Mouse (Mus musculus) thymus, postnatal 36 days (tissue): Measurements from ENCODE around the gene Mri1.

Experiments used
- DNase-seq, 2 experiments: peaks; one replicate each; pipeline ENCODE4 v3.0.0; 2022; ENCODE audit warnings: mixed read lengths in 2 of 2

Mri1 gene

DNA sequence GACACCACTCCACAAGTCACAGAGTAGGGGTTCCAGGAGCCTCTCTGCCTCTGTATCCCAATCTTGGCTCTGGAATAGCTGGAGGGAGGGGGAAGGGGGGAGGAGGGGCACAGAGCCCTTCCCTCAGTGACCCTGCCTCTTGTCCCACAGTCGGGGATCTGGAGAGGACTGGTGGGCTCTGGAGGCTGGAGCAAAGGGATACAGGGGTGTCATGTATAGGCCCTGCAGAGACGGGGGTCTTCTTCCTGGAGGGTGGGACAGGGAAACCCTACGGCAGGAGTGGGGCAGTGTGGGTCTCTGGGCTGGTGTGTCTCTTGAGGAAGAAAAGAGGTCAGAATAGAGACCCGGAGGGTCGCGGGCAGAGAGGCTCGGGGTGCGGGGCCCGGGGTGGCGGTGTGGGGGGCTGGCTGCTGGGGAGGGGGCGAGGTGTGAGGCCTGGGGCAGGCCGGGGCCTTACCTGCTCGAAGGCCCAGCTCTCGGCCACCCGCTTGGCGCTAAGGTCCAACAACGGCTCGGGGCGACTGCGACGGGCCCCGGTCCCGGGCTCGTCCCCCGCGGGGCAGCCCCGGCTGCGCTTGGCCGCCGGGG lies 20.6 kb downstream of the Mri1 start:
- no peak for DNase-seq

DNA sequence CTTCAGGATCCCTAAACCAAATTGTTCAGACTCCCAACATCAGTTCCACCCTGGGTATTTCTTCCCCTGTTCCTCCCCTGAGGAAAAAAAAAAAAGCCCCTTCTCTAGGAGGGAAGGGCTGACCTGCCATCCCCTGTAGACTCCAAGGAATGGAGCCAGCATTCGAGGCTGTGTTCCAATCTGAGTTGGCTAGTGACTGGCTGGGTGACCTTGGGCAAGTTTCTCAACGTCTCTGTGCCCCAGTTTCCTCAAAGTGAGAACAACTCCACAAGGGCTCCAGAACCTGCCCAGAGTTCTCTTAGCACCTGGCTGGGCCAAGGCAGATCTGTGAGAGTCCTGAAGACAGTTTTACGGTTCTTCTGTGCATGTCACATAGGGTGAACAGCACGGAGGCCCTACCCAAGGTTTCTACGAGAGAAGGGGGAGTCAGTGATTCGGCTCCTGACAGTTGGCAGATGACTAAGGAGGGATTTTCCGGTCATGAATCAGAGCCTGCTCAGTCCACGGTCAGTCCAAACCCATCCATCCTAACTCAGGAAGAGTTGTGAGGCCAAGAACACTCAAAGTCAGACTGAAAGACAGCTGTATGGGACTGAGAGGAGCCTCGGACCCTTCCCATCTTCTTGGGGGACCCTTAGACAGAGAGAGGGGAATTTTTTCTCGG lies 21.2 kb downstream of the Mri1 start:
- DNase-seq: no peak

DNA sequence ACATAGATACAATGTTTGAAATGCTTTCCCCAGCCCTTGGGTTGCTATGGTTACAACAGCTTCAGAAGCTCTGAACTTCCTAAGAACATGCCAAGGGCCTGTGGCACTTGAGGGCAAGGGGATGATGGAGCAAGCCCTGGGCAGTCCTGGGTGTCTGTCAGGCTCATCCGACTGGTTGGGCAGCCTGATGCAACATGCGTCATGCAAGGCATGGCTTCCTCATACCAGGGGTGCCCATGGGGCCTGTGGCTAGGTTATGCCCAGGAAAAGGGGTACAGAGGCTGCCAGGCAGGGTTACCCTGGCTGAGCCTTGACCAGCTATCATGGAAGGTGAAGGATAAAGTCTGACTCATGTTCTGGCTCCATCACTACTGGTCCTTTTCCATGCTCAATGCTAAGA lies 24.1 kb downstream of the Mri1 start:
- no peak for DNase-seq

- DNase-seq: no peak
Measured at GRCm38 (mm10) chr8:84230735-84231134, 26.4 kb downstream of the Mri1 start.

DNA sequence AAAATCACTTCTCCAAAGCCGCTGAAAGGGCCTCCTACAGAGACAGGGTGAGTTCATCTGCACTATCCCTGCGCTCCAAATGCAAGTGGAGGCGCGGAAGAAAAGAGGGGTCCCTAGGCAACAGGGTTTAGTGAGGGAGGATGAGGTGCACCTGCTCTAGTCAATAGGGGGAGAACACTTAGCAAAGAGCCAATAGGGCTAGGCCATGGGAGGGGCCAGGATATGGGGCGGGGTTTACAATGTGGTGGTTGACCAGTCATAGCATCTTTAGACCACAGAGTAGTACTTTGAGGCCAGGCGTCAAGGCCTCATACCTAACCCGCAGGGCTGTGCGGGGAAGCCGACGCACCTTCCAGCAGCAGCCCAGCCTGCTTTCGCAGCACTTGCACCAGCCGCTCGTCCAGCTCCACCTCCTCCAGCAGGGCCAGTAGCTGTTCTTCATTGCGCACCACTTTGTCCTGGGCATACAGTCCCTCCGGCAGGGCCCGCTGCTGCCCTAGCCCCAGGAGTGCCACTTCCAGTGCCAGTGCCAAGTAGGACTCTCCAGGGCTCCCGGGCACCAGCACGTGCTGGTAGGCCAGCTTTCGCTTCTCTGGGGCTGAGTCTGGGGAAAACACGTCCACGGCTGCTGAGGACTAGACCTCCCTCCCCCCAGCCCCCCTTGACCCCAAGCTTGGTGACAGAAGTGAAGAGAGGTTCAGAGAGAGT lies 33.6 kb downstream of the Mri1 start:
- DNase-seq: no peak

DNA sequence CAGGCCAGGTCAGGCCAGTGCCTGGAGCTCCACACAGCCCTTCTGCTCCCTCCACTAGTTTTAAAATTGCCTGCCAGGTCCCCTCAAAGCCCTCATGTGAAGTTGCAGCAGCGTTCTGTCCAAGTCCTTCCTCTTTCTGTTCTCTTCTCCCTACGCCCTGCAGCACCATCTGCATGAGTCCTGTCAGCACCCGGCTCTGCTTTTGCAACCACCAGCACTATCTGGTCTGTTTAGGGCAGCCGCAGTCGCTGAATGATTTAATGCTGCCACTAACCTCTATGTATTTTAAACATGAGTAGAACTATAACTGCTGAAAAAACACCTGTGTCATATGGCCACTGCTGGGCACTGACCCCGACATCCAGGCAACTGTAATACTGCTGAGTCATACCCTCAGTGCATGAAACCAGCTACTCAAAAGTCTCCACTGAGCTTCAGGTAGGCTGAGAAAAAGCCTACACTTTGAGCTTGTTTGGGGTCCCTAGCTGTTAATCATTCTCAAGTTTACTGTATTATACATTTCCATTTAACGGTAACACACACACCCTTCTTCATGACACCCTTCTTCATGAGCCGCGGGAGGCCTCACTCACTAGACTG lies 34.5 kb downstream of the Mri1 start:
- DNase-seq: no peak

GRCm38 (mm10) chr8:84220105-84220504 lies 37.0 kb downstream of the Mri1 start:
- no peak for DNase-seq

GRCm38 (mm10) chr8:84218143-84218542 lies 39.0 kb downstream of the Mri1 start:
- DNase-seq: no peak

DNA sequence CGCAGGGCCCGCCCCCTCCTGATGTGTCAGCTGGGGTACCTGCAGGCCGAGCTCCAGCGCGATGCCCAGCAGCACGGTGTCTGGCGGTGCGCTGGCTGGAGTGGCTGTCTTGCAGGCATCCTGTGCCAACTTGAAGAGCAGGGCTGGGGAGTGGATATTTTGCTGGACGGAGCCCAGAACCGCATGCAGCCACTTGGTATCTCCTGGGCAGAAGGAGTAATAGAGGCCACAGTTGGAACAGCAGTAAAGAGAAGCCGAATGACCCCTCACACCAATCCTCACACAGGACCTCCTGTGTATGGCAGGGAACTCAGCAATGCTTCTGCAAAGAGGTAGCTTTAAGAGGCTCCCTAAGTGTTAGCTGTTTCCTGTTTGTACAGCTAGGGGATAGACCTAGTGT lies 39.9 kb downstream of the Mri1 start:
- no peak for DNase-seq

GRCm38 (mm10) chr8:84213277-84213676 lies 43.8 kb downstream of the Mri1 start:
- DNase-seq: no peak

DNA sequence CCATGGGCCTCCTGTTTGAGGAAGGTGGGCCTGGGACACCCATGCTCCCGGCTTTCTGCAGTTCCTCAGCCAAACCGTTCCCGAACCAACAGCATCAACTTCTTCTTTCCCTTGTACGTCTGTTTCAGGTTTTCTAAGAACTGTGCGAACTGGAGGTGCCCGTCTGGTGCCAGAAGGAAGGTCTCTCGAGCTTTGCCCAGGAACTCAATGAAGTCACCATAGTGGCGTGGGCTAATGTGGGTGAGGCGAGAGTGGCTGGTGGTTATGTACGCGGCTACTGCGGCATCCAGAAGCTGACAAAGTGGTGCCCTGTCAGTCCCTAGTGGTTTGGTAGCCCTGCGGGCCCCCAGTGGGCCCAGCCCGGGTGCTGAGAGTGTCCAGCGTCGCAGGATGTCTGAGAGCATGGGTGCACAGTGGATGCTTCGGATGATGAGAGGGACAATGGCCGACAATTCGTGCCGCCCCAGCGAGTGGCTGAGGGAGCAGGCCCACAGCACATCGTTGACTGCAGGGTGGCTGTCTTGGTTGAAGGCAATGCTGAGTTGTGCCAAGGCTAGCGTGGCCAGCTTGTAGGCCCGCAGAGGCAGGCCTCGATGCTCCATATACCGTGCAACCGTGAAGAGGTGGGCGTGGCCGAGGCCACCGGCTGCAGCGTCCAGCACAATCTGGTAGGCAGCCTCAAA lies 45.1 kb downstream of the Mri1 start:
- DNase-seq: no peak

- peak in 1 of 2 experiments; percentile 20 for DNase-seq
Measured at GRCm38 (mm10) chr8:84211202-84211601, 45.9 kb downstream of the Mri1 start.

- peak; percentile 84 to 87 for DNase-seq
Measured at GRCm38 (mm10) chr8:84210167-84210791, 46.8 kb downstream of the Mri1 start.

DNA sequence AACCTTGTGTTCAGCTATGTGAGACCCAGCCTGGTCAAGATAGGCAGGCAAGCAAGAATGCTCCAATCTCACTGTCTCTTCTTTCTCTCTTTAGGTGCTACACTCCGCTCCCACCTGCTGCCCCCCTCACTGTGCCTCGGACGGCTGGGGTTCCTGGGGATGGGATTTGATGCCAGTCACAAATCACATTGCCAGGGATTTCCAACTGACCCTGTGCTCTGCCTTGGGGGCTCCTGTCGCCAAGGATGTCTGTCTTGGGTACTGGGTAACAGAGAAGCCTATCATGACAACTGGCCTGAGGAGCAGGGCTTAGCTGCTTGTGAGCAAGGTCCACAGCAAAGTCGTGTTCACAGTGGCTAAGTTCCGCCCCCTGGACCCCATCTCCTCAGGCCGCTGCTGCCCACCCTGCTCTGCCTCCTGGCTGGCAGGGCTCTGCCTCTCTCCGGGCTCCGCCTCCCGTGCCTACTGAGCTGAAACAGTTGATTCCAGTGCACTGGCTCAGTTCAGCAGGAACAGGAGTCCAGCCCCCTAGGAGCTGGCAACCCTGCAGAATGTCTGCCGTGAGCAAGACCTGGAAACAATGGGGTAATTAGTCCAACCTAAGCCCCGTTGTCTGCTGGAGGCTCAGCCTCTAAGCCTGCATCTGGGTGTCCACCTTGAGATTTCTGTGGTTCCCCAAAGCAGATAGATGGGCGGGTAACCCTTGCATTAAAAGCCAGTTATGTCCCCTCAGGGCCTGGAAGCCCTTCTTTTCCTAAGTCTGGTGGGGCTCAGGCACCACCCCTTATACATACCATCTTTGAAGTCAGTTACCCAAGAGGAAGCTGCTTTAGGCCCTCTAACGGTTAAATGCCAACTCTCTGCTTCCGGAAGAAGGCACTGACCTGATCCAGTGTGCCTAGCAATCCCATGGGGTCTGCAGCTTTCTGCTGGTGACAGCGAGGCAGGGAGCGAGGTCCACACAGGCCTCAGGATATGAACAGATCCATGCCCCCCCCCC lies 48.4 kb downstream of the Mri1 start:
- DNase-seq: peak; percentile 54 to 64

DNA sequence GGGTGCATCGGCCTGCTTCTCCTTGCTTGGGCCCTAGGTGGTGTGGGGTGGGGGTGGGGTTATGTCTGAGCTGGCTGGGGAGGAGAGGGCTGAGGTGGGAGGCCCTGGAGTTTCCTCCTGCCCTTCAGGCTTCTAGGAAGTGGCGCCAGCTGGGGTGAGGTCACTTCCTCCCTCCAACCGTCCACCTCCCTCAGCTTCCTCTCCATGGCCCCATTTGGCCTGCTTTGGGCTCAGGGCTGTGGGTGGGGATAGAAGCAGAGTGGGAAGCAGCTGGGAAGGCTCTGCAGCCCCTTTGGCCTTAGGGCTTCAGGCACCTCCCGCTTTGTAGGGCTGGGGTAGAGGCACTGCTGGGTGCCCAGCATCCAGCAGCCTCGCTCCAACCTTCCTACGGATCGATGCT lies 49.3 kb downstream of the Mri1 start:
- DNase-seq: peak; percentile 61 to 79

DNA sequence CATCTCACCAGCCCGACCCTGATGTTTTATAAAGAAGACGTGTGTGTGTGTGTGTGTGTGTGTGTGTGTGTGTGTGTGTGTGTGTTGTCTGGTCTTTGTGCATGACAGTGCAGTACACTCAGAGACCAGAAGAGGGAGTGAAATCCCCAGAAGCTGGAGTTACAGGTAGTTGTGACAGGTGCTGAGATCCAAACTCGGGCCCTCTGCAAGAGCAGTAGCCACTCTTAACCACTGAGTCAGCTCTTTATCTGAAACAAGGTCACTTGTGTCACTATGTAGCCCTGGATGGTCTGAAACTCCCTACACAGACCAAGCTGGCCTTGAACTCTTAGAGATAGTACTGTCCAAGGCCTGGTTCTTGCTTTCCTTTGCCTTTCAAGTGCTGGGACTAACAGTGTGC lies 50.5 kb downstream of the Mri1 start:
- DNase-seq: peak in 1 of 2 experiments; percentile 13

DNA sequence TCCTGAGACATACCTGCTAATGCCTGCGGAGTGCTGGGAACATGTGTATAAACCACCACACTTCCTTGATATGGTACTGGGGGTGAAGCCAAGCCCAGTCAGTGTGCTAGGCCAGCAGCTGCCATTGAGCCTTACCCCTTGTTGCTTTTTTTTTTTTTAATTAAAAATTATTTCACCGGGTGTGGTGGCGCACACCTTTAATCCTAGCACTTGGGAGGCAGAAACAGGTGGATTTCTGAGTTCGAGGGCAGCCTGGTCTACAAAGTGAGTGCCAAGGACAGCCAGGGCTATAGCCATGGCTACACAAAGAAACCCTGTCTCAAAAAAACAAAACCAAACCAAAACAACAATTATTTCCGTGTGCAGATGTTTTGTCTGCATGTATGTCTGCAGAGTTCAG lies 52.1 kb downstream of the Mri1 start:
- DNase-seq: no peak

GRCm38 (mm10) chr8:84203975-84204772 lies 53.0 kb downstream of the Mri1 start:
- DNase-seq: peak; percentile 13 to 42

DNA sequence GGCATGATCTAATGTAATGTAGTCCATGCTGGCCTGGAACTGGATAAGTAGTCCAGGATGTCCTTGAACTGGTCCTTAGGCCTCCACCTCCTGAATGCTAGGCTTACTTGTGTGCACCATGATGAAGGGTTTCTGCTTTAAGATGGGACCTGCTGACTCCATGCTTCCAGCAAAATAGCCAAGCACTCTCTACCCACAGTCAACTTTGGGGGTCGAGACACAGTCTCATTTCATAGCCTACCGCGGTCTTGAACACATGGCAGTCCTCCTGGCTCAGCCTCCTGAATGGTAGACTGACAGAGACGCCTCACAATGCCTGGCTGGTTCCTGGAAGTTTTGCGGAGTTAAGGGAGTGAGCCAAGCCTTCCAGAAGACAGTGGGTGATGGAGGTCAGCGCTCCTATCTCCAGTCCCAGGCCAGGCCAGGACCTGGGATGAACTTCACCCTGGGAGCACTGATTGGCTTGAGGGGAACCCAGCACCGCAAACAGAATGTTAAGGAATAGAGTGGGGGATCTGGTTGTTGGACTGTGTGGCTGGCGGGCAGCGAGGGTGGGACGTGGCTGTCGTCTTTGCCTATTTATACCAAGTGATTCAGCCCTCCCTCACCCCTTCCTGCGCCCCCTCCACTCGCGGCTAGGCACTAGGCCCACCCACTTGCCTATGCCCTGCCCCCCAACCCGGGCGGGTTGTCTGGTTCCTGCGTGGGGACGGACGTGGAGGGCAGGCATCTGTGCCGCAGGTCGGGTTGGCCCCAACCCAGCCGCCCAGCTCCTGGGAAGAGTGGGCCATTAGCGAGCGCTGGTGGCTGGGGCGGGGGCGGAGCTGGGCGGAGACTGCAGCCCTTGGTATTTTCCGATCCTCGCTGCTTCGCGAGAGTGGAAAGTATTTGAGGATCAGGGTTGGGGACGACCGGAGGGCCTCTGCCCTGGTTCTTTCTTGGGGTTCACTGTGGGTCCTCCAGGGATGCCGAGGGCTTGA lies 53.9 kb downstream of the Mri1 start:
- peak; percentile 83 to 89 for DNase-seq
